Mouse (Mus musculus) small intestine, adult 2 months (tissue): Measurements from ENCODE around the gene Dnajc28.

Source experiments
- CTCF ChIP-seq: fragments of 200-500 bp; IDR thresholded peaks from 2 replicates; pipeline ENCODE4 v1.5.1; 2012; ENCODE audit warnings: low read depth, mild to moderate bottlenecking, control low read depth, inconsistent platforms, low read length, moderate library complexity, mixed read lengths; ENCODE audit not compliant: insufficient replicate concordance, insufficient read length; ENCODE audit errors: extremely low read depth
- POLR2A ChIP-seq: fragments of 200-500 bp; IDR thresholded peaks from 2 replicates; pipeline ENCODE4 v1.6.1; 2012; ENCODE audit warnings: low read depth, mild to moderate bottlenecking, control low read depth, inconsistent platforms, low read length, moderate library complexity

- TF ChIP-seq POLR2A (no peak), CTCF (no peak)
These were observed 45.0 kb upstream of the Dnajc28 start for GRCm38 (mm10) chr16:91663795-91664194.
